Mouse (Mus musculus): Measurements from ENCODE around the gene Gm4969.
A peak's percentile ranks its signal among the peaks of the same experiment; 100 is the strongest.
"Not testable (repeated sequence)": the region's sequence is repeated elsewhere in the genome, so short reads cannot be mapped to it uniquely, and the experiment has no call there.

Gm4969 gene

DNA sequence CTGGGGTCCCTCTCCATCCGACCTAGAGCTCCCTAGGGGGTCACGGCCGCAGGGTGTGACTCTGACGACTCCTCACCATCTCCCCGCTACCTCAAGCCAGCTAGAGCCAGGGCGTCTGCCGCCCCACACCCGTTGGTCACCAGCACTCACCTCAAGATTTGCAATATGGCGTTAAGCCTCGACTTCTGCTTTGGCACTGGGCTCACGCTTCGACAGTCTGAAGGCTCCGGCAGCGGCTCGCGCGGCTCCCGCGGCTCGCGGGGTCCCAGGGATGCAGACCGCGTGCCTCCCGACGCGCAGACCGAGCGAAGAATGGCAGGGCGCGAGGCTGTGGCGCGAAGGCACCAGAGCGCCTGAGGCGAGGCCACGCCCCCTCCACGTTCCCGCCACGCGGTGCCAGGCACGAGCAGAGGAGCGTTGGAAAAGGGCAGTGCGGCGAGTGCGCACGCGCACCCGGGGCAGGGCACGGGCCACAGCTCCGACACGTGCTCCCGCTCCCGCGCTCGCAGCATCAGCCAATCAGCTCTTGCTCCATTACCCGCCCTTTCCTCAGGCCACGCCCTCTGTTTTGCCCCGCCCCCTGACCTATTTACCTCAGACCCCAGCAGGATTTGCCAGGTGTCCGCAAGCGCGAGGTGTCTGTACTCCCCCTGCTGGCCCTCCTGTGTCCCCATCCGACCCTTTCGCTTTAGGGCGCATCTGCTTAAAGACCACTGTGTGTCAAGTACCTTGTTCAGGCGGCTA lies at the start of gene Gm4969:
TSS of gene Gm4969 (minus strand) at position 341 of the 744 bp plus-strand sequence.
- peak; percentile 92 for DNase-seq (ENCODE audit: low spot score)

DNA sequence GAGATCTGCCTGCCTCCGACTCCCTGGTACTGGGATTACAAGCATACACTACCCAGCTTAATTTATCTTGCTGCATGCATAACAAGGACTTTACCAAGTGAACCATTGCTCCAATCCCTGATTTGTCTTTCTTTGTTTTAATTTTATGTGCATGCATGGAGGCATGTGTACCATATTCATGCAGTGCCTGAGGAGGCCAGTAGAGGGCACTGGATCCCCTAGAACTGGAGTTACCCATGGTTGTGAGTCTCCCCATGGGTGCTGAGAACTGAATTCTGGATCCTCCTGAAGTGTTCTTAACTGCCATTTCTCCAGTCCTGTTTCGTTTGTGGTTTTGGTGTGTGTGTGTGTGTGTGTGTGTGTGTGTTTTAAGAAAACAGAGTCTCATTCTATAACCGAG lies 48.8 kb upstream of the Gm4969 start:
- DNase-seq (ENCODE audit: low spot score), result no peak

GRCm38 (mm10) chr7:19165656-19166423 lies 47.7 kb upstream of the Gm4969 start, which contains the start of gene Gipr:
Gipr (minus strand) TSS chr7:19166127.
- peak; percentile 53 for DNase-seq (ENCODE audit: low spot score)

DNA sequence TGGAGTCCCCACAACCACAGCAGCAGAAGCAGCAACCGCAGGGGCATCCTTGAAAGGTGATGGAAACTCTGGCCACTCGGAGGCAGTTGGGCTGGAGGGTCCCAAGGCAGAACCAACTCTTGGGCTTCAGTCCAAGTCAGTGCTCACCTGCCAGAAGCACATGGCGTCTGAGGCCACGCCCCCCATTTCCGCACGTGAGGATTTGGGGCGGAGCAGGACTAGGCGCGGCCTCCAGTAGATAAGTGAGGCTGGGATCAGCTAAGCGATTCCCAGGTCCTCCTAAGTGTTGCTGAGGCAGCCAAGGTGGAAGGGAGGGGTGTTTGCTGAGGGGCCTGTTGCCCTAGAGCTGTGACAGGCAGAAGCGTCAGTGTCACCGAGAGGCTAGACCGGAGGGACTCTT lies 46.8 kb upstream of the Gm4969 start:
- peak; percentile 62 for DNase-seq (ENCODE audit: low spot score)

GRCm38 (mm10) chr7:19164189-19164588 lies 46.0 kb upstream of the Gm4969 start:
- DNase-seq (ENCODE audit: low spot score), result peak; percentile 61

DNA sequence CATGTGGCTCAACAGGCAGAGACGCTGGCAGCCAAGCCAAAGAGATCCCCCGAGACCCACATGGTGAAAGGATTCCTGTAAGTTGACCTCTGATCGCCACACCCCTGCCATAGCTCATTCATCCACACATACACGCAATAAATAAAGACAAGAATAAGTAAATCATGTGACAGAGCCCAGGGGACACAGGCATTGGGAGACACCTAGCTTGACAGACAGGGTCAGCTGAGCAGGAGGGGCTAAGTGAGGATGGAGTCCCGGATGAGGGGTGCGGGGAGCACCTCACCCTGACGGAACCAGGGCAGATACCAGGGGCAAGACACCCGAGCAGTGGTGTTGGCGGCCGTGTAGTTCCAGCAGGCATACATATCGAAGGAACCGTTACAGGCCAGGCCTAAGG lies 45.6 kb upstream of the Gm4969 start:
- DNase-seq (ENCODE audit: low spot score), result no peak

GRCm38 (mm10) chr7:19162928-19163327 lies 44.8 kb upstream of the Gm4969 start:
- DNase-seq (ENCODE audit: low spot score), result no peak

GRCm38 (mm10) chr7:19160115-19160514 lies 41.9 kb upstream of the Gm4969 start:
- no peak for DNase-seq (ENCODE audit: low spot score)

DNA sequence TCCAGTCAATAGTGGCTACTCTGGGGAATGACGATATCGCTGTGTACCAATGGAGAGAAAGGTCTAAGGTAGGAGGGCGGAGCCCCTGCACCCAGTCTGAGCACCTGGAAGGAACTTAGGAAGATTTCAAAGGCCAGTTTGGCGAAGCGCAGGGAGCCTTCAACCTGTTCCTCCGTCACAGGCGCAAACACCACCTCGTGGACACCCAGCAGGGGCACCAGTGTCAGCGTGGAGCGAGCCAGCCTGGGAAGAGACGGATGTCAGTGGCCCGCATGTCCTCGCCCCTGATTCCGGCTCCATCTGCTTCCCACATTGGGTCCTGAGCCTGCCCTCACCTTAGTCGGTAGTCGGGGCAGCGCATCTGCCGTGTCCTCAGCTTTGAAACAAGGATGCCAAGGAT lies 41.2 kb upstream of the Gm4969 start:
- DNase-seq (ENCODE audit: low spot score), result no peak

GRCm38 (mm10) chr7:19158601-19159000 lies 40.4 kb upstream of the Gm4969 start:
- no peak for DNase-seq (ENCODE audit: low spot score)

GRCm38 (mm10) chr7:19157160-19157800 lies 39.1 kb upstream of the Gm4969 start:
- peak; percentile 95 for DNase-seq (ENCODE audit: low spot score)

GRCm38 (mm10) chr7:19155825-19156475 lies 37.8 kb upstream of the Gm4969 start:
- DNase-seq (ENCODE audit: low spot score), result no peak

- DNase-seq (ENCODE audit: low spot score), result no peak
Measured at GRCm38 (mm10) chr7:19154796-19155195, 36.6 kb upstream of the Gm4969 start.

DNA sequence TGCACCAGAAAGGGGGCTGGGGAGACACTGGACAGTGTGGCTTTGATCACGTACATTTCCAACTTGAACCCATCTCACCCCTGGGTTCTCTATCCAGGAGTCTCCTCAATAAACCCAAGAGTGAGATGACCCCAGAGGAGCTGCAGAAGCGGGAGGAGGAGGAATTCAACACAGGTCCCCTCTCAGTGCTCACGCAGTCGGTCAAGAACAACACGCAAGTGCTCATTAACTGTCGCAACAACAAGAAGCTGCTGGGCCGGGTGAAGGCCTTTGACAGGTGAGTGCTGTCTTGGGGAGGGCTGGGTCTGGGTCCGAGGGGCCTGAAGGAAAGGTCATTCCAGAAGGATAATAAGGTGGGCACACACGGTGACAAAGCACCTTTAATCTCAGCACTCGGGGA lies 33.0 kb upstream of the Gm4969 start:
- DNase-seq (ENCODE audit: low spot score), result not testable (repeated sequence)

- peak; percentile 99 for DNase-seq (ENCODE audit: low spot score)
Measured at GRCm38 (mm10) chr7:19149626-19150025, 31.5 kb upstream of the Gm4969 start, which contains the start of gene Snrpd2. Snrpd2 (plus strand) TSS chr7:19149722.

DNA sequence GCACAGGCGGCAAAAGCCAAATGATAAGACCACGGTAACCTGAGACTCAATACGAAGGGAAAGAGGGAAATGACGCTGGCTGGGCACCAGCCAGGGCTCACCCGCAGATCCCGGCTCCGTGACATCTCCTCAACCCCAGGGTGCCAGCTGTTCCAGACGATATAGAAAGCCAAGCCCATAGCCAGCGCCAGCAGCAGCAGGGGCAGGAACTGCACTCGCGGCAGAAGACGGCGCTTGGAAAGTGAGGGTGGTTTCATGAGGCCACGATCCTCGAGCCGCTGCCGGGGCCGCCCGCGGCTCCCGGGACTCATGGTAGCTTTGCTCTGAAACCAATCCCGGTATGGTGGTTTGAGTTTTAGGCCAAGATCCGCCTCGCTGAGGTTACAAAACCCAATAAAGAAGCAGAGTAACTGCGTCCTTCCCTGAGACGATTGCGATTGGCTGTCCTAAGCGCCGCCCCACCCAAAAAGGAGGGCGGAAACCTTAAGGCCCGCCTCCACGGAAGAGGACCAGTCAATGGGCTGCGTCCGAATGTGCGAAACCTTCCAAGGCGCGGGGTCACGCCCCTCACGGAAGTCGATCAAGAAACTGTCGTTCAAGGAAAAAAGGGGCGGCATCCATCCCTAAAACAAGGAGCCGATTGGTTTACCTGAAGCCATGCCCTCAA lies 30.8 kb upstream of the Gm4969 start, which contains the start of gene Qpctl:
TSS of gene Qpctl (minus strand) at position 417 of the 667 bp plus-strand sequence.
- DNase-seq (ENCODE audit: low spot score), result peak; percentile 97

DNA sequence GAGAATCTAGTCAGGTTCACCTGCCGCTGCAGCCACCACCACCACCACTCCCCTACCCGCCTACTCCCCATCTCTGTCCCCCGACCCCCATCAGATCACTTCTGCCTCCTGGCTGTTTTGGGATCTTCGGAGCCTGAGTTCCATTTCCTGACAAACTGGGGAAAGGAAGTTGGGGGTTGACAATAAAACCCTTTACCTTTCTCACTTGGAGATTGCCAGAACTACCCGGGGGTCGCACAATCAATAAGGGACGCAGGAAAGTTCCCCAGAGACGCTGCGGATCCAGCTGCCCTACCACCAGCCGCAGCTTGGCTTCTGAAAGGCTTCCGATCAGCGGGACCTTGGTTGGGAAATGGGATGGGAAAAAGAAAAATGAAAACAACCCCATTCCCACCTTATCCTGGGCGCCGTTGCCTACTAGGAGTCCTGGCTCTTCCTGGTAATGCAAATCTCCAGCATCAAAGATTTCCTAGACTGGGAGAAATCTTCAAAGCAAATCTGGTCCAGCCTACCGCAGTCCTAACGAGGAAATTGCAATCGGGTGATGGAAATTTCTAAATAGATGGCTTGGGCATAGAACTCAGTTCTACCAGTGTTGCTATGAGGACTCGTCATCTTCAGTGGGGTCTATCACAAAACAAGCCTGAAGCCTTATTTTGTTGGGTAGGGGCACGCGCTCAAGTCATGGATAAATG lies 30.2 kb upstream of the Gm4969 start:
- no peak for DNase-seq (ENCODE audit: low spot score)

GRCm38 (mm10) chr7:19147497-19148045 lies 29.4 kb upstream of the Gm4969 start:
- DNase-seq (ENCODE audit: low spot score), result no peak

DNA sequence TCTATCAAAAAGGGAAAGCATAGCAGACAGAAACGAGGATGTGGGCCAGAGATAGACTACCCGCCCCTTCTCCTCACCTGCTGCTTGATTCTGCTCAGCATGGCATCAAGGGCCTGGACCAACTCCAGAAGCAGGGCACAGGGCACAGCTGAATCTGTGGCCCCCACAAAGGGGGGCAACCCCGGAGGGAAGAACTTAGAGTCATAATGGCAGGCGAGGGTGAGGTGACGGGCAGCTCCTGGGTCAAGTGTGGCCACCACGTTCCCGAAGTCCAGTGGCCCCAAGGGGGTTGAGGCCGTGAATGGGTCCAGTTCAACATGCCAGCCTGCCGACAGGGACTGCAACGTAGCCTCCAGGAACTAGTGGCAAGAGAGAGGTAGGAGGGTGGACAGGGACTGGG lies 28.6 kb upstream of the Gm4969 start:
- DNase-seq (ENCODE audit: low spot score), result no peak

- peak; percentile 84 for DNase-seq (ENCODE audit: low spot score)
Measured at GRCm38 (mm10) chr7:19137380-19137779, 19.2 kb upstream of the Gm4969 start.
